Mouse (Mus musculus) heart, postnatal 0 days (tissue): ENCODE measurements around the gene 2900026A02Rik. TPM values are rescaled to one million over a fixed set of nuclear protein-coding genes. Genes with fewer than 3 reads are reported as not detected.

Experiments used
- ATAC-seq: fragments of 200-750 bp; cut with Nextera tagmentation; 2 replicates; pipeline ENCODE4 v1.8.0; 2017; ENCODE audit warnings: low read depth, moderate number of reproducible peaks, moderate library complexity; ENCODE audit not compliant: insufficient read depth
- DNase-seq: peaks from one replicate; pipeline ENCODE4 v3.0.0-alpha.2; 2016; ENCODE audit warnings: low spot score
- H3K27ac ChIP-seq: fragments of 300-500 bp; sonication (generic); 2 replicates; pipeline ENCODE4 v1.5.1; 2014; ENCODE audit warnings: low read depth, mild to moderate bottlenecking
- H3K27me3 ChIP-seq: fragments of 300-500 bp; sonication (generic); 2 replicates; pipeline ENCODE4 v1.6.1; 2014; ENCODE audit warnings: low read length, mixed read lengths; ENCODE audit not compliant: control insufficient read depth, insufficient read depth
- H3K36me3 ChIP-seq: fragments of 300-500 bp; sonication (generic); replicated peaks from 2 replicates; pipeline ENCODE4 v1.6.1; 2014; ENCODE audit warnings: low read length, mixed read lengths; ENCODE audit not compliant: control insufficient read depth, insufficient read depth
- H3K4me1 ChIP-seq: fragments of 300-500 bp; sonication (generic); 2 replicates; pipeline ENCODE4 v1.6.1; 2014; ENCODE audit warnings: antibody characterized with exemption; ENCODE audit not compliant: control insufficient read depth, insufficient read depth
- H3K4me2 ChIP-seq: fragments of 300-500 bp; sonication (generic); 2 replicates; pipeline ENCODE4 v1.6.1; 2014; ENCODE audit warnings: low read depth, mild to moderate bottlenecking, low read length, moderate library complexity
- H3K4me3 ChIP-seq: fragments of 300-500 bp; sonication (generic); 2 replicates; pipeline ENCODE4 v1.5.1; 2014; ENCODE audit warnings: low read depth, low read length
- H3K9ac ChIP-seq: fragments of 300-500 bp; sonication (generic); replicated peaks from 2 replicates; pipeline ENCODE4 v1.6.1; 2014; ENCODE audit warnings: low read depth, low read length, mixed read lengths
- H3K9me3 ChIP-seq: fragments of 300-500 bp; sonication (generic); replicated peaks from 2 replicates; pipeline ENCODE4 v1.6.1; 2016; ENCODE audit warnings: low read length; ENCODE audit not compliant: control insufficient read depth
- CTCF ChIP-seq: IDR thresholded peaks from 2 replicates; pipeline ENCODE4 v1.5.1; 2016; ENCODE audit warnings: antibody characterized with exemption, control low read depth, low read depth
- EP300 ChIP-seq: IDR thresholded peaks from 2 replicates; pipeline ENCODE4 v1.6.1; 2016; ENCODE audit warnings: antibody characterized with exemption, low read depth
- WGBS: fragments of 180-500 bp; shearing (Covaris S2); extraction: QIAGEN DNeasy Blood & Tissue Kit; methylation state at CpG from one replicate; pipeline ENCODE4 v1.1.7; 2014; 5-methylcytosine and 5-hydroxymethylcytosine counted together
- polyA plus RNA-seq: library from polyadenylated mRNA; unstranded; fragments of >200 nt; fragmentation: Nextera tagmentation; extraction: Ambion mirVana; gene quantifications from 2 replicates; pipeline ENCODE4 v1.2.1, GENCODE M21; 2015
- total RNA-seq: library from RNA; depleted of rRNA; stranded (reverse); fragments of >200 nt; gene quantifications from 2 replicates; pipeline ENCODE4 v1.2.3, GENCODE M21; 2014; ENCODE audit warnings: low replicate concordance; rRNA removed

Gene 2900026A02Rik
- 17.0 and 18.9 TPM in 2 replicates for total RNA-seq
- polyA plus RNA-seq = 8.1 and 10.2 TPM in 2 replicates

DNA sequence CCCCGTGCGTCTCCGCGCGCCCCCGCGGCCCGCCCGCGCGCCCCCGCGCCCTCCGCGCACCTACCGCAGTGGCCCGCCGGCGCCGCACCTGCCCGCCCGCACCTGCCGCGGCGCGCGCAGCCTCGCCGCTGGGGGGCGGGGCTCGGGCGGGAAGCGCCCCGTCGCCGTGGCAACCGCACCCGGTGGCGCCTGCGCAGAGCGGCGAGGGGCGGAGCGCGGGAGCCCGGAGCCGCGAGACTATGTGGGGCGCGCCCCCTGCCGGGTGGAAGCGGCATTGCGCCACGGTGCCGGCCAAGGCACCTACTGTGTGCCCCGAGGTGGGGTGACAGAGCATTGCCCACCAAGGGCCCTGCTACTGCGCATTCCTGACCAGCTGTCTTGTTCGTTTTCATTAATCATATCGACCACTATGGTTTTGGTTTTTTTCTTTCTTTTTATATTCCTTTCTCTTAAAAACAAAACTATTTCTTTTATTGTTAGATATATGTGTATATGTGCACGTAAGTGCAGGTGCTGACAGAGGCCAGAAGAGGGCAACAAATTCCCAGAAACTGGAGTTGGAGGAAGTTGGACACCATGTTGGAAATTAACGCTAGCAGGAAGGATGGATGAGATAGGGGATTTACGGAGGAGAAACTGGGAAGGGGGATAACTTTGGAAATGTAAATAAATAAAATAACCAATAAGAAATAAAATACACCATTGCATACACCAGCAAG, at the start of gene 2900026A02Rik:
Gene 2900026A02Rik, minus strand, starts transcription at position 90 of the 719 bp plus-strand sequence.
- Histone ChIP-seq H3K36me3 (no peaks in the 10 kb centered on the region), H3K9ac (peak within 1 kb of the TSS; percentile 64), H3K27ac (peak within 1 kb of the TSS; percentile 61), H3K27me3 (peaks cover 19% of the 10 kb centered on the region; the same call in 1 of the 2 replicates), H3K4me2 (peak within 1 kb of the TSS; percentile 94), H3K4me3 (peak within 1 kb of the TSS; percentile 67), H3K4me1 (no peaks in the 10 kb centered on the region), H3K9me3 (no peaks in the 10 kb centered on the region)
- no peak for TF ChIP-seq EP300
- TF ChIP-seq CTCF = peak; percentile 55
- WGBS = 8% methylated on average over 61 of the region's 62 CpGs
- ATAC-seq (peak; percentile 69), DNase-seq (no peak)

DNA sequence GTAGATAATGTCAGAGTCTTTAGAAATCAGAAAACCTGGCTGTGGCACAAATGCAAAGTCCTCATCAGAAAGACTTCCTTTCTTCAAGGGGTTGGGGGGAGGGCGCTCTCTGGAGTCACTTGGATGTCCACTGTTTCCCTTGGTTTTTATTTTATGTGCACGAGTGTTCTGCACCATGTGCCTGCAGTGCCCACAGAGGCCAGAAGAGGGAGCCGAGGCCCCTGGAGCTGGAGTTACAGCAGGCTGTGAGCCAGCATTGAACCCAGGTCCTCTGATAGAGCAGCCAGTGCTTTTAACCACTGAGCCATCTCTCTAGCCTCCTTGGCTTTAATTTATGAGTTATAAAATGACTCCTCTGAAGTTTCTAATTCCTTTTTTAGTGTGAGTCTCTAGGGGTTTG, 49.0 kb upstream of the 2900026A02Rik start:
- H3K4me3 ChIP-seq = no peak overlapping the region
- no peak overlapping the region for H3K9ac ChIP-seq
- 70% methylated on average over 3 of the region's 3 CpGs for WGBS
- H3K4me2 ChIP-seq = no peak overlapping the region
- no peak for DNase-seq
- no peaks in the 10 kb centered on the region for H3K4me1 ChIP-seq
- no peaks in the 10 kb centered on the region for H3K9me3 ChIP-seq
- no peak overlapping the region for H3K27ac ChIP-seq
- no peaks in the 10 kb centered on the region for H3K27me3 ChIP-seq
- H3K36me3 ChIP-seq = no peaks in the 10 kb centered on the region
- no peak for ATAC-seq
- no peak; the same call in 1 of the 2 replicates for TF ChIP-seq CTCF
- no peak for TF ChIP-seq EP300

DNA sequence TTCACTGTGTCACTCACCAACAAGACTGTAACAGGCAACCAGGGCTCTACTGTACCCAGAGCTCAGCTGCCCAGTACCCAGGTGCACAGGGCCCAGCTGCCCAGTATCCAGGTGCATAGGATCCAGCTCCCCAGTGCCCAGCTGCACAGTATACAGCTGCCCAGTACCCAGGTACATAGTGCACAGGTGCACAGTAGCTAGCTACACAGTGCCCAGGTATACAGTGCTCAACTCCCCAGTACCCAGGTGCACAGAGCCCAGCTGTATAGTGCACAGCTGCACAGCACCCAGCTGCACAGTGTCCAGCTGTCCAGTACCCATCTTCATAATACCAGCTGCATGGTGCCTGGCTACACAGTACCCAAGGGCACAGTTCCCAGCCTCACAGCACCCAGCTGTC, 47.2 kb upstream of the 2900026A02Rik start:
- H3K27me3 ChIP-seq = no peaks in the 10 kb centered on the region
- H3K4me2 ChIP-seq = no peak overlapping the region
- H3K4me1 ChIP-seq = no peaks in the 10 kb centered on the region
- TF ChIP-seq EP300 (no peak), CTCF (no peak)
- no peak overlapping the region for H3K9ac ChIP-seq
- ATAC-seq (no peak; the same call in 1 of the 2 replicates), DNase-seq (no peak)
- H3K36me3 ChIP-seq = no peaks in the 10 kb centered on the region
- no peak overlapping the region for H3K4me3 ChIP-seq
- H3K27ac ChIP-seq = no peak overlapping the region
- H3K9me3 ChIP-seq = no peaks in the 10 kb centered on the region

DNA sequence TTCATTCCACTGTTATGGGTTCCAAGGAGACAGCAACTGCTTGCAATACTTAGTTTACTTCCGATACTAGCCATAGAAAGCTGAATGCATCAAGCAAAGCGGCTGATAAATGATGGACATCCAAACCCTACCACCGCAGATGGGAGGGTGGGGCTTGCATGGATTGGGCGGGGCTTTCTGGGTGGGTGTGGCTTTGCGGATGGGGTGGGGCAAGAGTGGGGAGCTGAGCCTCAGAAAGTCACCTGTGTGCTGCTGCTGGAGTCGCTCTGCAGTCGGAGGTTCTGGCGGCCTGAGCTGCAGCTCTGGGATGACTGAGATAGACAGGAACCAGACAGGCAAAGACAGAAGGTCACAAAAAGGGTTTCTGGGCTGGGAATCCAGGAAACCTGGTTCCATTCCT, 44.6 kb upstream of the 2900026A02Rik start:
- 76% methylated on average over 8 of the region's 8 CpGs for WGBS
- ATAC-seq (no peak), DNase-seq (no peak)
- no peak overlapping the region for H3K4me3 ChIP-seq
- H3K9me3 ChIP-seq = no peaks in the 10 kb centered on the region
- no peak overlapping the region for H3K9ac ChIP-seq
- no peaks in the 10 kb centered on the region for H3K4me1 ChIP-seq
- TF ChIP-seq EP300 = no peak
- TF ChIP-seq CTCF = no peak
- no peaks in the 10 kb centered on the region for H3K27me3 ChIP-seq
- no peak overlapping the region for H3K27ac ChIP-seq
- H3K36me3 ChIP-seq = no peaks in the 10 kb centered on the region
- H3K4me2 ChIP-seq = no peak overlapping the region

DNA sequence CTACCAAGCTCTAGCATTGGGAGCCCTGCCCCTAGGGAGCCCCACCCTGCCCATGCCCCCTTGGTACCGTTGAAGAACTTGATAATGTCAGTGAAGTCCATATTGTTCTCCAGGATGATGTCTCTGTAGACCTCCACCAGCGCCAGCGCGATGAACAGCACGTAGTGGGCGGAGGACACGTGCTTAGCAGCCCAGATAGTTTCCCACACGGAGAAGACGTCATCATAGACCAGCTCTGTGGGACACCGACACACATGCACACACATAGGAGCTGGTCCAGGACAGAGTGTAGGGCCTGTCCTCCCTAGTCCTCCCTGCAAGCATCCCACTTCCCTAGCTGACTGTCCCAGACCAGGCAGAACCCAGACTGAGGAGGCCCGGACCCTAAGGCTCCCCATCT, 29.8 kb upstream of the 2900026A02Rik start:
- Histone ChIP-seq H3K36me3 (no peaks in the 10 kb centered on the region), H3K4me2 (no peak overlapping the region), H3K27ac (no peak overlapping the region), H3K27me3 (no peaks in the 10 kb centered on the region), H3K9me3 (no peaks in the 10 kb centered on the region), H3K4me1 (no peaks in the 10 kb centered on the region), H3K4me3 (no peak overlapping the region), H3K9ac (no peak overlapping the region)
- DNase-seq = no peak
- 89% methylated on average over 11 of the region's 11 CpGs for WGBS
- no peak for TF ChIP-seq CTCF
- no peak for TF ChIP-seq EP300
- ATAC-seq = no peak
